9 mouse cellular contexts compared by ENCODE assay signal in the genomic region with DNA sequence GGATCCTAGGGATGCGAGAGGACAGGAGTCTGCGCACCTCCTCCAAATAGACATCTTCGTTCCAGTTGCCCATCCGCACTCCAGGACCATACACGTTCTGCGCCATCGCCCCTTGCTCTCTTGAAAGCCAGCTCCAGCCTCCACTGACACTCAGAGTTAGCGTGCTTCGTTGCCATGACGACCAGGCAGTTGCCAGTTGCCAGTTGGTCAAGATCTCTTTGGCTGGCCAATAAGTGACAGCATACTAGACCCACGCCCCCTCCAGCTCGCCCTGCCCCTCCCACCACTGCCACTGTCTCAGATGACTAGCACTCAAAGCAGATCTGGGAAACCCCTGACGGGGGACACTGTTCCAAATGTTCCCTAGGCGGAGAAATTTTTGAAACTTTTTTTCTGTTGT. TPM values are rescaled to one million over a fixed set of nuclear protein-coding genes. Genes with fewer than 3 reads are reported as not detected.
DNase-seq lines count a peak whose midpoint lies in the region; ATAC-seq and TF ChIP-seq lines count a peak whose summit lies in the region.
"Had no signal": no experiment of that assay in that cellular context is flagged by ENCODE, and none has a peak within 500 bp of the region (broad histone marks: within the 10 kb centered on the region; RNA-seq: fewer than 3 reads in every experiment).

A gene (minus strand): TSS at position 176 of the 400 bp plus-strand sequence.

- H3K4me2 ChIP-seq in hindbrain, embryonic 12.5 days (replicated peaks): peak within 1 kb of the TSS; percentile 38
- H3K4me2 ChIP-seq in liver, embryonic 16.5 days (ENCODE audit: low read depth, low read length): no peak within 1 kb of the TSS
- H3K4me2 ChIP-seq in neural tube, embryonic 14.5 days (ENCODE audit: low read depth, low read length): peak within 1 kb of the TSS; percentile 31; the same call in 1 of the 2 replicates

- DNase-seq in left cerebral cortex, postnatal 14 days (ENCODE audit: low spot score in 2 of 2): peak; percentile 45 to 53
- no peak for DNase-seq in left cerebral cortex, adult 9 months (ENCODE audit: low spot score in 2 of 2)
- peak; percentile 3 for DNase-seq in c-Kit-positive CD71-positive TER-119-negative erythroid progenitor cells, embryonic 14.5 days (ENCODE audit: low read depth)
- DNase-seq in thymus, adult 2 months: no peak
- no peak for DNase-seq in left cerebral cortex, adult 18-20 months (ENCODE audit: low spot score in 2 of 2)

- no peaks in the 10 kb centered on the region for H3K27me3 ChIP-seq in hindbrain, embryonic 12.5 days
- H3K27me3 ChIP-seq in liver, embryonic 16.5 days (ENCODE audit: control insufficient read depth, insufficient read depth, low read depth, low read length): no peaks in the 10 kb centered on the region
- H3K27me3 ChIP-seq in neural tube, embryonic 14.5 days (ENCODE audit: control insufficient read depth, insufficient read depth, low read length): no peaks in the 10 kb centered on the region
- no peaks in the 10 kb centered on the region for H3K27me3 ChIP-seq in thymus, adult 2 months (ENCODE audit: control insufficient read depth, insufficient read depth, low read length)

- no peaks in the 10 kb centered on the region for H3K9me3 ChIP-seq in hindbrain, embryonic 12.5 days (replicated peaks)
- H3K9me3 ChIP-seq in liver, embryonic 16.5 days (replicated peaks; ENCODE audit: control insufficient read depth, low read length): no peaks in the 10 kb centered on the region
- no peaks in the 10 kb centered on the region for H3K9me3 ChIP-seq in neural tube, embryonic 14.5 days (ENCODE audit: control insufficient read depth, low read length)

- H3K4me3 ChIP-seq in hindbrain, embryonic 12.5 days: no peak within 1 kb of the TSS
- no peak within 1 kb of the TSS for H3K4me3 ChIP-seq in liver, embryonic 16.5 days (ENCODE audit: low read depth, low read length)
- no peak within 1 kb of the TSS for H3K4me3 ChIP-seq in neural tube, embryonic 14.5 days (ENCODE audit: low read depth, low read length)
- no peak within 1 kb of the TSS for H3K4me3 ChIP-seq in thymus, adult 2 months (ENCODE audit: control insufficient read depth, insufficient read depth, low read length)

- WGBS in hindbrain, embryonic 12.5 days: under 1% methylated on average over 12 of the region's 14 CpGs
- WGBS in liver, embryonic 16.5 days (ENCODE audit: insufficient replicate concordance): 11% methylated on average over 14 of the region's 14 CpGs
- WGBS in neural tube, embryonic 14.5 days: 3% methylated on average over 14 of the region's 14 CpGs
- 62% methylated on average over 14 of the region's 14 CpGs for WGBS in thymus, adult 2 months

- no peak for TF ChIP-seq POLR2A in thymus, adult 2 months (IDR thresholded peaks at IDR 0.05; ENCODE audit: control insufficient read depth, extremely low read depth, insufficient read depth, low read length, poor library complexity)

- H3K36me3 ChIP-seq in hindbrain, embryonic 12.5 days: no peaks in the 10 kb centered on the region
- no peaks in the 10 kb centered on the region for H3K36me3 ChIP-seq in liver, embryonic 16.5 days (ENCODE audit: control insufficient read depth, insufficient read depth)
- no peaks in the 10 kb centered on the region for H3K36me3 ChIP-seq in neural tube, embryonic 14.5 days (ENCODE audit: control insufficient read depth, insufficient read depth, low read length)
- no peaks in the 10 kb centered on the region for H3K36me3 ChIP-seq in thymus, adult 2 months (ENCODE audit: control insufficient read depth, insufficient read depth, low read length)

- no peak within 1 kb of the TSS for H3K27ac ChIP-seq in hindbrain, embryonic 12.5 days
- no peak within 1 kb of the TSS for H3K27ac ChIP-seq in liver, embryonic 16.5 days (ENCODE audit: low read length)
- H3K27ac ChIP-seq in neural tube, embryonic 14.5 days (ENCODE audit: low read depth, low read length): no peak within 1 kb of the TSS
- H3K27ac ChIP-seq in thymus, adult 2 months (ENCODE audit: control insufficient read depth, insufficient read depth, low read length): no peak within 1 kb of the TSS

- peak; percentile 95 for ATAC-seq in hindbrain, embryonic 12.5 days (ENCODE audit: low FRiP score)
- ATAC-seq in liver, embryonic 16.5 days (ENCODE audit: low read depth): peak; percentile 59
- peak; percentile 96 for ATAC-seq in neural tube, embryonic 14.5 days (ENCODE audit: low read depth)

- peaks cover 8% of the 10 kb centered on the region for H3K4me1 ChIP-seq in hindbrain, embryonic 12.5 days
- no peaks in the 10 kb centered on the region for H3K4me1 ChIP-seq in liver, embryonic 16.5 days (ENCODE audit: control insufficient read depth, low read depth, low read length)
- H3K4me1 ChIP-seq in neural tube, embryonic 14.5 days (ENCODE audit: control insufficient read depth, insufficient read depth, low read length): no peaks in the 10 kb centered on the region
- no peaks in the 10 kb centered on the region for H3K4me1 ChIP-seq in thymus, adult 2 months (replicated peaks; ENCODE audit: control insufficient read depth, insufficient read depth, low read length)

- intact Hi-C loops in left cerebral cortex, postnatal 14 days (cut with DNase I): loop anchor here (10.0 kb wide), 1 partner anchor 1080 kb away; no protein-coding TSS in a partner anchor

- TF ChIP-seq CTCF in thymus, adult 2 months (IDR thresholded peaks at IDR 0.05; ENCODE audit: borderline replicate concordance, control insufficient read depth, extremely low read depth, insufficient read depth, low read length, poor library complexity): no peak

- 0 out of 2 replicates have a peak within 1 kb of the TSS, but pooled peaks have one; percentile 8 for H3K9ac ChIP-seq in hindbrain, embryonic 12.5 days
- no peak within 1 kb of the TSS for H3K9ac ChIP-seq in liver, embryonic 16.5 days (ENCODE audit: low read depth, low read length)
- no peak within 1 kb of the TSS for H3K9ac ChIP-seq in neural tube, embryonic 14.5 days (replicated peaks; ENCODE audit: low read depth, low read length)

RNA-seq across cellular contexts. Expression of the gene that starts here (rescaled TPM):
- total RNA-seq in left cerebral cortex, postnatal 14 days (2021): under 1 TPM; 0.64 to 0.68 TPM
- polyA plus RNA-seq in hindbrain, embryonic 12.5 days (2016; fragmentation: Nextera tagmentation; extraction: Ambion mirVana): 0.94 and 1.0 TPM in 2 replicates
- not detected in 2 replicates for polyA plus RNA-seq in liver, embryonic 16.5 days (2015; fragmentation: Nextera tagmentation; extraction: Ambion mirVana)
- 0.19 and 0.80 TPM in 2 replicates for polyA plus RNA-seq in neural tube, embryonic 14.5 days (2014; fragmentation: Nextera tagmentation; extraction: Ambion mirVana)
- polyA plus RNA-seq in thymus, adult 2 months (2012; rRNA removed): 0.18 TPM in 1 of 2 replicates, not detected in the other
- under 1 TPM; 0.70 to 1.00 TPM for total RNA-seq in left cerebral cortex, adult 18-20 months (2021)
- polyA plus RNA-seq: small intestine, adult 2 months had no signal

Comparison
In these comparisons a context has a peak if more than half of its experiments do, and no peak if none do; other contexts are left out.
1. Peak in DNase-seq in left cerebral cortex, postnatal 14 days; RNA of the gene not detected or under 1 TPM.
2. Peak in ATAC-seq in liver, embryonic 16.5 days; RNA of the gene not detected or under 1 TPM.
3. Peak in ATAC-seq and H3K4me2 ChIP-seq in neural tube, embryonic 14.5 days; RNA of the gene not detected or under 1 TPM.